Mouse (Mus musculus) forebrain, embryonic 15.5 days (tissue): ENCODE measurements around the gene Sirt3. TPM values are rescaled to one million over a fixed set of nuclear protein-coding genes. Genes with fewer than 3 reads are reported as not detected.

Source experiments
- ATAC-seq: fragments of 200-750 bp; cut with Nextera tagmentation; replicated peaks from 2 replicates; pipeline ENCODE4 v1.8.0; 2017; ENCODE audit warnings: mild to moderate bottlenecking, moderate TSS enrichment, moderate library complexity
- H3K27ac ChIP-seq: fragments of 300-500 bp; sonication (generic); replicated peaks from 2 replicates; pipeline ENCODE4 v1.5.1; 2015; ENCODE audit warnings: mild to moderate bottlenecking, inconsistent platforms
- H3K27me3 ChIP-seq: fragments of 300-500 bp; sonication (generic); 2 replicates; pipeline ENCODE4 v1.6.1; 2015; ENCODE audit warnings: inconsistent platforms
- H3K36me3 ChIP-seq: fragments of 300-500 bp; sonication (generic); 2 replicates; pipeline ENCODE4 v1.6.1; 2015; ENCODE audit warnings: mild to moderate bottlenecking, inconsistent platforms
- H3K4me1 ChIP-seq: fragments of 300-500 bp; sonication (generic); 2 replicates; pipeline ENCODE4 v1.6.1; 2015; ENCODE audit warnings: inconsistent platforms
- H3K4me2 ChIP-seq: fragments of 300-500 bp; sonication (generic); replicated peaks from 2 replicates; pipeline ENCODE4 v1.6.1; 2015; ENCODE audit warnings: mild to moderate bottlenecking, inconsistent platforms
- H3K4me3 ChIP-seq: fragments of 300-500 bp; sonication (generic); 2 replicates; pipeline ENCODE4 v1.5.1; 2015; ENCODE audit warnings: mild to moderate bottlenecking, inconsistent platforms
- H3K9ac ChIP-seq: fragments of 300-500 bp; sonication (generic); replicated peaks from 2 replicates; pipeline ENCODE4 v1.6.1; 2015; ENCODE audit warnings: mild to moderate bottlenecking, inconsistent platforms
- H3K9me3 ChIP-seq: fragments of 300-500 bp; sonication (generic); 2 replicates; pipeline ENCODE4 v1.6.1; 2016; ENCODE audit warnings: inconsistent platforms
- WGBS: fragments of 180-500 bp; shearing (Covaris S2); methylation state at CpG from one replicate; pipeline ENCODE4 v1.1.7; 2015; ENCODE audit warnings: mixed read lengths; 5-methylcytosine and 5-hydroxymethylcytosine counted together
- polyA plus RNA-seq: library from polyadenylated mRNA; unstranded; fragments of >200 nt; fragmentation: Nextera tagmentation; extraction: Ambion mirVana; gene quantifications from 2 replicates; pipeline ENCODE4 v1.2.1, GENCODE M21; 2015

Sirt3 gene
- polyA plus RNA-seq, 1 experiment from 2014 or later: 36.5 TPM

- WGBS: 95% methylated on average over 4 of the region's 4 CpGs
- H3K27me3 ChIP-seq: no peaks in the 10 kb centered on the region
- H3K36me3 ChIP-seq: no peaks in the 10 kb centered on the region
- no peak overlapping the region for H3K9ac ChIP-seq
- H3K4me1 ChIP-seq: peaks cover 12% of the 10 kb centered on the region
- no peaks in the 10 kb centered on the region for H3K9me3 ChIP-seq
- H3K4me3 ChIP-seq: no peak overlapping the region
- no peak overlapping the region for H3K4me2 ChIP-seq
- no peak overlapping the region for H3K27ac ChIP-seq
- ATAC-seq: no peak
Observed at GRCm38 (mm10) chr7:140822731-140823130, 59.4 kb downstream of the Sirt3 start.

- WGBS: 1% methylated on average over 21 of the region's 21 CpGs
- no peaks in the 10 kb centered on the region for H3K36me3 ChIP-seq
- peak within 1 kb of the TSS; percentile 79 for H3K27ac ChIP-seq
- H3K9me3 ChIP-seq: no peaks in the 10 kb centered on the region
- peak within 1 kb of the TSS; percentile 52 for H3K4me3 ChIP-seq
- peak within 1 kb of the TSS; percentile 69 for H3K4me2 ChIP-seq
- no peaks in the 10 kb centered on the region for H3K27me3 ChIP-seq
- H3K4me1 ChIP-seq: peaks cover 12% of the 10 kb centered on the region
- peak; percentile 89 for ATAC-seq
- peak within 1 kb of the TSS; percentile 62 for H3K9ac ChIP-seq
Observed at GRCm38 (mm10) chr7:140821653-140822329, 60.3 kb downstream of the Sirt3 start, which contains the start of gene Zfp941. Zfp941 (minus strand) TSS chr7:140822178.

GRCm38 (mm10) chr7:140821305-140821652, 60.8 kb downstream of the Sirt3 start:
- Histone ChIP-seq H3K4me2 (peak overlapping the region; percentile 69), H3K4me1 (peaks cover 12% of the 10 kb centered on the region), H3K36me3 (no peaks in the 10 kb centered on the region), H3K9ac (peak overlapping the region; percentile 62), H3K4me3 (peak overlapping the region; percentile 52), H3K27me3 (no peaks in the 10 kb centered on the region), H3K27ac (peak overlapping the region; percentile 79), H3K9me3 (no peaks in the 10 kb centered on the region)
- peak; percentile 57 for ATAC-seq
- WGBS: 30% methylated on average over 5 of the region's 5 CpGs

GRCm38 (mm10) chr7:140820173-140820572, 61.9 kb downstream of the Sirt3 start:
- 62% methylated on average over 4 of the region's 4 CpGs for WGBS
- Histone ChIP-seq H3K27ac (no peak overlapping the region), H3K36me3 (no peaks in the 10 kb centered on the region), H3K4me2 (no peak overlapping the region), H3K9ac (no peak overlapping the region), H3K27me3 (no peaks in the 10 kb centered on the region), H3K4me3 (no peak overlapping the region), H3K4me1 (peaks cover 12% of the 10 kb centered on the region), H3K9me3 (no peaks in the 10 kb centered on the region)
- no peak for ATAC-seq

Other genes with a start within 250 kb of the Sirt3 start
- not detected in 2 replicates for gene Olfr53, start 235.9 kb downstream of the Sirt3 start, polyA plus RNA-seq
- gene Olfr539, start 222.4 kb downstream of the Sirt3 start, polyA plus RNA-seq: 0.01 TPM in 1 of 2 replicates, not detected in the other
- not detected in 2 replicates for gene Olfr45, start 200.4 kb downstream of the Sirt3 start, polyA plus RNA-seq
- not detected in 2 replicates for gene Olfr541, start 185.0 kb downstream of the Sirt3 start, polyA plus RNA-seq
- not detected in 2 replicates for gene Cyp2e1, start 118.6 kb downstream of the Sirt3 start, polyA plus RNA-seq
- gene Syce1, start 94.5 kb downstream of the Sirt3 start, polyA plus RNA-seq: 0.13 and 0.55 TPM in 2 replicates
- 11.1 and 12.7 TPM in 2 replicates for gene Zfp941, start 60.1 kb downstream of the Sirt3 start, polyA plus RNA-seq
- not detected in 2 replicates for gene Urah, start 47.3 kb downstream of the Sirt3 start, polyA plus RNA-seq
- not detected in 2 replicates for gene Scgb1c1, start 36.8 kb downstream of the Sirt3 start, polyA plus RNA-seq
- 0.10 TPM in 1 of 2 replicates, not detected in the other for gene Odf3, start 34.5 kb downstream of the Sirt3 start, polyA plus RNA-seq
- not detected in 2 replicates for gene Gm45785, start 26.0 kb downstream of the Sirt3 start, polyA plus RNA-seq
- gene Ric8a, start 25.4 kb downstream of the Sirt3 start, polyA plus RNA-seq: 91.2 and 96.9 TPM in 2 replicates
- gene Bet1l, start 24.7 kb downstream of the Sirt3 start, polyA plus RNA-seq: 44.3 and 46.9 TPM in 2 replicates
- 283 and 287 TPM in 2 replicates for gene Psmd13, start 341 bp downstream of the Sirt3 start, polyA plus RNA-seq
- gene Cox8b, start 18.1 kb upstream of the Sirt3 start, polyA plus RNA-seq: not detected in 2 replicates
- 0.24 and 0.28 TPM in 2 replicates for gene Nlrp6, start 38.6 kb upstream of the Sirt3 start, polyA plus RNA-seq
- 8.5 and 8.7 TPM in 2 replicates for gene Pgghg, start 59.1 kb upstream of the Sirt3 start, polyA plus RNA-seq
- 0.51 and 0.70 TPM in 2 replicates for gene Ifitm5, start 68.0 kb upstream of the Sirt3 start, polyA plus RNA-seq
- gene Gm45717, start 73.6 kb upstream of the Sirt3 start, polyA plus RNA-seq: not detected in 2 replicates
- 126 and 142 TPM in 2 replicates for gene Ifitm2, start 73.7 kb upstream of the Sirt3 start, polyA plus RNA-seq
- gene Ifitm1, start 84.9 kb upstream of the Sirt3 start, polyA plus RNA-seq: 6.5 and 7.6 TPM in 2 replicates
- 21.7 and 24.9 TPM in 2 replicates for gene Ifitm3, start 128.5 kb upstream of the Sirt3 start, polyA plus RNA-seq
- not detected in 2 replicates for gene Ifitm6, start 135.6 kb upstream of the Sirt3 start, polyA plus RNA-seq
- not detected in 2 replicates for gene Gm17387, start 146.8 kb upstream of the Sirt3 start, polyA plus RNA-seq
- 47.3 and 50.0 TPM in 2 replicates for gene B4galnt4, start 178.8 kb upstream of the Sirt3 start, polyA plus RNA-seq
- not detected in 2 replicates for gene Pkp3, start 195.9 kb upstream of the Sirt3 start, polyA plus RNA-seq
- gene Sigirr, start 218.3 kb upstream of the Sirt3 start, polyA plus RNA-seq: 1.8 and 2.0 TPM in 2 replicates
- 0.09 TPM in 1 of 2 replicates, not detected in the other for gene Ano9, start 235.5 kb upstream of the Sirt3 start, polyA plus RNA-seq
- 74.5 TPM in 2 replicates for gene Ptdss2, start 240.1 kb upstream of the Sirt3 start, polyA plus RNA-seq